Comparison of ENCODE assay signal across 27 mouse cellular contexts in genomic region chr15:62658695-62659094, GRCm38 (mm10).
DNase-seq lines count a peak whose midpoint lies in the region; ATAC-seq and TF ChIP-seq lines count a peak whose summit lies in the region.
"Had no signal": no experiment of that assay in that cellular context is flagged by ENCODE, and none has a peak within 500 bp of the region (broad histone marks: within the 10 kb centered on the region; RNA-seq: fewer than 3 reads in every experiment).

No protein-coding gene starts in this region.

- CTCF ChIA-PET in Patski (lab: Charles Lee): interaction anchor here (1.1 to 1.2 kb wide), 2 partner anchors 10 to 162 kb away, joined by 3 read pairs; no protein-coding TSS in a partner anchor

- no peaks in the 10 kb centered on the region for H3K27me3 ChIP-seq in C2C12 (ENCODE audit: control insufficient read depth, insufficient read depth, insufficient read length)
- no peaks in the 10 kb centered on the region for H3K27me3 ChIP-seq in Patski
- no peaks in the 10 kb centered on the region for H3K27me3 ChIP-seq in myocyte (ENCODE audit: control insufficient read depth, insufficient read depth, insufficient read length)
- H3K27me3 ChIP-seq: embryonic facial prominence, embryonic 13.5 days; heart, embryonic 12.5 days; heart, embryonic 15.5 days; hindbrain, embryonic 13.5 days; intestine, embryonic 15.5 days had no signal

- peak overlapping the region; percentile 37 for H3K4me2 ChIP-seq in myocyte (ENCODE audit: low read depth)
- H3K4me2 ChIP-seq: embryonic facial prominence, embryonic 13.5 days; heart, embryonic 12.5 days; heart, embryonic 15.5 days; hindbrain, embryonic 13.5 days; intestine, embryonic 15.5 days had no signal

- H3K4me3 ChIP-seq in C2C12 (ENCODE audit: insufficient read depth, poor library complexity, severe bottlenecking) (no peak overlapping the region), myocyte (no peak overlapping the region)
- H3K4me3 ChIP-seq: embryonic facial prominence, embryonic 10.5 days; embryonic facial prominence, embryonic 13.5 days; gastrocnemius, adult 2 months; heart, embryonic 12.5 days; heart, embryonic 15.5 days; hindbrain, embryonic 10.5 days; hindbrain, embryonic 13.5 days; intestine, embryonic 15.5 days had no signal

- H3ac ChIP-seq in C2C12 (ENCODE audit: control insufficient read depth, insufficient read length, low read depth) (no peak overlapping the region), myocyte (ENCODE audit: control insufficient read depth, insufficient read length) (no peak overlapping the region)

- TF ChIP-seq POLR2A in myocyte (IDR thresholded peaks at IDR 0.05; ENCODE audit: insufficient read length, low read depth): no peak

- H3K36me3 ChIP-seq in C2C12 (ENCODE audit: control insufficient read depth, insufficient read depth): no peaks in the 10 kb centered on the region
- H3K36me3 ChIP-seq in myocyte (ENCODE audit: control insufficient read depth, insufficient read depth): no peaks in the 10 kb centered on the region
- H3K36me3 ChIP-seq: embryonic facial prominence, embryonic 10.5 days; embryonic facial prominence, embryonic 13.5 days; heart, embryonic 12.5 days; heart, embryonic 15.5 days; hindbrain, embryonic 10.5 days; hindbrain, embryonic 13.5 days; intestine, embryonic 15.5 days had no signal

- TF ChIP-seq CTCF in C2C12 (IDR thresholded peaks at IDR 0.05; ENCODE audit: control insufficient read depth, insufficient read depth, insufficient read length) (no peak), Patski (IDR thresholded peaks at IDR 0.05) (no peak)

- POLR2A ChIA-PET in Patski (lab: Charles Lee): interaction anchor here (0.7 kb wide), 1 partner anchor 148 kb away, joined by 3 read pairs; no protein-coding TSS in a partner anchor

- in situ Hi-C loops in Patski (cut with MboI; ENCODE audit: low pct_unique_long_range_greater_than_20kb): no loop called here

- ATAC-seq in Patski: peak; percentile 96
- ATAC-seq: CD4-positive, CD25-positive, alpha-beta regulatory T cell, adult 4 months; forebrain, embryonic 14.5 days; forebrain, postnatal 0 days; hindbrain, embryonic 16.5 days; intestine, embryonic 15.5 days had no signal

- no peaks in the 10 kb centered on the region for H3K79me3 ChIP-seq in C2C12 (ENCODE audit: low read depth)

- no peaks in the 10 kb centered on the region for H3K79me2 ChIP-seq in C2C12 (ENCODE audit: control insufficient read depth, insufficient read depth)
- H3K79me2 ChIP-seq in myocyte (ENCODE audit: control insufficient read depth, insufficient read depth): no peaks in the 10 kb centered on the region

- DNase-seq in Patski (ENCODE audit: low read depth, low spot score): peak; percentile 78
- no peak for DNase-seq in right cerebral cortex, postnatal 36 days (ENCODE audit: low spot score in 2 of 2)
- no peak for DNase-seq in heart, adult 11 months
- no peak for DNase-seq in urinary bladder, postnatal 4 days (ENCODE audit: low spot score in 2 of 2)
- DNase-seq: B cell, adult 2 months; cerebellum, adult 11 months; cerebellum, adult 2 months; cerebellum, adult 9-11 months; cerebellum, postnatal 25 days; embryo, embryonic 11 days; forebrain, postnatal 0 days; gastrocnemius, adult 2 months; gastrocnemius, postnatal 14 days; heart, adult 18-20 months; heart, postnatal 36 days had no signal

TF ChIP-seq in C2C12, 6 proteins besides CTCF, POLR2A, EP300 and RAD21:
- TF ChIP-seq CEBPB (IDR thresholded peaks at IDR 0.05; ENCODE audit: low read depth) (peak; percentile 76), FOSL1 (IDR thresholded peaks at IDR 0.05; ENCODE audit: insufficient read depth, low read length, poor library complexity, severe bottlenecking) (peak; percentile 86), MAX (IDR thresholded peaks at IDR 0.05) (peak; percentile 40), MYOG (IDR thresholded peaks at IDR 0.05; ENCODE audit: control insufficient read depth, extremely low read depth, insufficient read length) (no peak)
TF ChIP-seq in C2C12: peak in this region for 3.

TF ChIP-seq in myocyte, 11 proteins besides CTCF, POLR2A, EP300 and RAD21:
- TF ChIP-seq MYOD1 (IDR thresholded peaks at IDR 0.05; ENCODE audit: control insufficient read depth in 1 of 3, insufficient read length in 2 of 3, low read depth in 2 of 3): peak in 1 of 3 experiments; percentile 14
- peak; percentile 38; the same call in 1 of the 2 replicates for TF ChIP-seq CEBPB (IDR thresholded peaks at IDR 0.05; ENCODE audit: insufficient read depth, poor library complexity, severe bottlenecking)
- peak; percentile 19 for TF ChIP-seq TCF3 (IDR thresholded peaks at IDR 0.05; ENCODE audit: insufficient read length, low read depth)
- TF ChIP-seq E2F4 (IDR thresholded peaks at IDR 0.05; ENCODE audit: insufficient read depth): no peak
